Mouse (Mus musculus) lung, adult 2 months (tissue): ENCODE results near the gene Paics.

Source experiments
- CTCF ChIP-seq: fragments of 200-500 bp; IDR thresholded peaks from 2 replicates; pipeline ENCODE4 v1.5.1; 2011; ENCODE audit warnings: mild to moderate bottlenecking, low read length, control low read depth; ENCODE audit not compliant: insufficient read depth
- POLR2A ChIP-seq: fragments of 200-500 bp; IDR thresholded peaks from 2 replicates; pipeline ENCODE4 v1.6.1; 2011; ENCODE audit warnings: low read depth, mild to moderate bottlenecking, control low read depth, low read length, borderline replicate concordance; ENCODE audit errors: extremely low read depth

GRCm38 (mm10) chr5:77011082-77011481, 60.0 kb downstream of the Paics start:
- no peak for TF ChIP-seq CTCF
- TF ChIP-seq POLR2A, result no peak
